Mouse (Mus musculus) right cerebral cortex, postnatal 4 days (tissue): Measurements from ENCODE around the gene Per2.

Experiments
- DNase-seq: peaks from one replicate; pipeline ENCODE4 v3.0.0-alpha.2; 2022

Per2 gene

GRCm38 (mm10) chr1:91458223-91458861 lies 782 bp downstream of the Per2 start:
- peak; percentile 21 for DNase-seq

DNA sequence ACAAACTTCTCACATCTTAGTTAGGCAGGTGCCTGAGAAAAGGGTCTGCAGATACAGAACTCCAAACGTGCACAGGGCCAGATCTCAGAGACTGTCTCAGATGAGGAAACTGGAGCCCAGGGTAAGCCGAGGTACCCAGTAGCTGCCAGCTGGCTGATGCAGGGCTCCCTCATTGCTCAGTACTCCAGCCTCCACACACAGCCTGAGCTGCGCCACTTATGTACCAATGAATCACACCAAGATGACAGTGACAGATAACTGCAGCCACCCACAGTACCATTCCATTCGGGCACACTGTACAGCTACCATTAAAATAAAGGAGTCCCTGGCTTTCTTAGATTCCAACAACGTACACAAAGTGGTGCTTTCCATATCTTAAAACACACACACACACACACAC lies 1.4 kb downstream of the Per2 start:
- DNase-seq, result no peak

DNA sequence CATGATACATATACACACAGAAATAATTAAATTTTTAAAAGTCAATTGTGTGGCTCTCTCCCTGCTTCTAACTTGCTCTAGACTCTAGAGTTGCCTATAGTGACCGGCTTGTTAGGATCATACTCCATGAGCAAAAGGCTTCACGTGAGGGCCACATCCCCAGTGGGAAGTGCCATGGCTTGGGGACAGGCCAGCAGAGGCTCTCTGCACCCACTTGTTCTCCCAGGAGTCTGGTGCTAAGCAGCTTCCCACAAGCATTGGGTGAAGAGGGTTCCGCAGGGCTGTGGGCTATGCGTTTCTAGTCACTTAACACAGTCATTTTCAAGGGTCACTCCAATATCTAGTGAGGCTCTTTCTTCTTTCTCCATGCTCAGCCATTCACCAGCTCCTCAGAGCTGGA lies 2.0 kb downstream of the Per2 start:
- no peak for DNase-seq

DNA sequence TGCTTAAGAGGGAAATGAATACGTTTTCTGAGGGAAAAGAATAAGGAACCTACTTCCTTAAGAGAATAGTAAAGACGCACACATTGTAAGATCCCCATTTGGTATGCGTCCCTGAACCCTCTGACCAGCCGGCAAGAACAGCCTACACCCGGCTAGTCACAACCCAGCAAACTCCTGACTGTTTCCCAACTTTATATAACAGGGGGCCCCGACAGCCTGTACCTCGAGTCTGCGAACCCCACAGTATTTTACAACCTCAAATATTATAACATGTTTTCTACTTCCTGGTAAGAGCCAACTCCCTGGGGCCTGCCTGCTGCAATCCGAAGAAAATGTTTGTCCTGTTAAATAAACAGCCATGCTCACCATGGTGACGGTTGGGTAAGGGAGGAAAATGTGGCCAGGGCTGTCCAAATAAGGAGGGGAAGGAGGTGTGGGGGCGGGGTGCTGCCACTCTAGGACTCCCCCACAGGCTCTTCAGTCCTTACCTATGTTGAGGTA lies 2.8 kb downstream of the Per2 start:
- peak; percentile 31 for DNase-seq

GRCm38 (mm10) chr1:91455661-91456161 lies 3.4 kb downstream of the Per2 start:
- no peak for DNase-seq

- DNase-seq, result no peak
Observed at GRCm38 (mm10) chr1:91454927-91455326, 4.2 kb downstream of the Per2 start.

DNA sequence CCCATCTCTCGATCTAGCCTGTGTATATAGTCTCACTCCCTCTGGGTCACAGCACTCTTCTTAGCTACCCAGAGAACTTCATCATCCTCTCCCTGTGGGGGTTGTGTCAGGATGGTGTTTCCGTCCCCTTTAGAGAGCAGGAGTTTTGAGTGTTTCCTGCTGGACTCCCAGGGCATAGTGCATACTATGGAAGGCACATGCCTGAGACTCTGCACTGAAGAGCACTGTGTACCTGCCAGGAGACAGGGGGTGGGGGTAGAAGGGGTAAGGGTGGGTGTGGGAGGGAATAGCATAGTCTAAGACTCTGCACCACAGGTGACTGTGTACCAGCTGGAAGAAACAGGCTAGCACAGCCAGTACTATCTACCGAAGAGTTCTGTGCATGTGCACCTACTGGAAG lies 4.8 kb downstream of the Per2 start:
- DNase-seq, result no peak

- DNase-seq, result no peak
Observed at GRCm38 (mm10) chr1:91453932-91454331, 5.2 kb downstream of the Per2 start.

- DNase-seq, result no peak
Observed at GRCm38 (mm10) chr1:91451547-91452084, 7.5 kb downstream of the Per2 start.

GRCm38 (mm10) chr1:91450851-91451250 lies 8.3 kb downstream of the Per2 start:
- DNase-seq, result no peak

DNA sequence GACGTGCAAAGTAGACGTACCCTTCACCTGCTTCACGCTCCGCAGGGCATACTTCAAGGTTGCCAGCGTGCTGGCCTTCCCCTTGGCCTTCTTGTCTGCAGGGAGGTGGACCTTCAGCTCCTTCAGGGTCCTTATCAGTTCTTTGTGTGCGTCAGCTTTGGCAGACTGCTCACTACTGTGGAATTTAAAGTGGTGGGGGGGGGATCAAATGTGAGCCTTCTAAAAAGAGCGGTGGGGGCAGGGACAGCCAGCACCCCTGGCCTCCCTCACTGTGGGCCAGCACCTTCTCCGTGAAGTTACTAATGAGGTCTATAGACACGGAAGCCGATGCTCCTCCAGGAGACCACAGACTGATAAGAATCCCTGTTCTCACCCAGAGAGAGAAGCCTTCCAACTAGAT lies 10.4 kb downstream of the Per2 start:
- no peak for DNase-seq

DNA sequence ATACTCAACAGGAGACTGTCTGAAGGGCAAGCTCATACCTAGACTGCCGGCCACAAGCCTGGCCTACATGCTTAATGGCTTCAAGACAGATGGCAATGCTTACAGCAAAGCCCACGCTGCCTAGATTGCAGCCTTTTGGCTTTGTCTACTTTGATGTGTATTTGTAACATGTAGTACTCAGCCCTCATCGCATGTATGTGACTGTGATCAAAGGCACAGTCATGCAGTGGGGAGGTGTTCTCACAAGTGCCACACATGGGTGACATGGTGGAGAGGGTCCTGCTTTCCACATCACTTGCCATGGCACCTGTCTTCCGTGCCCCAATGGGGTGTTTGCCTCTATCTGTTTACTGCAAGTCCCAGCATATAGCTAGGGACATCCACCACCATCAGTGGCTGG lies 12.6 kb downstream of the Per2 start:
- DNase-seq, result no peak

- no peak for DNase-seq
Observed at GRCm38 (mm10) chr1:91446060-91446459, 13.1 kb downstream of the Per2 start.

DNA sequence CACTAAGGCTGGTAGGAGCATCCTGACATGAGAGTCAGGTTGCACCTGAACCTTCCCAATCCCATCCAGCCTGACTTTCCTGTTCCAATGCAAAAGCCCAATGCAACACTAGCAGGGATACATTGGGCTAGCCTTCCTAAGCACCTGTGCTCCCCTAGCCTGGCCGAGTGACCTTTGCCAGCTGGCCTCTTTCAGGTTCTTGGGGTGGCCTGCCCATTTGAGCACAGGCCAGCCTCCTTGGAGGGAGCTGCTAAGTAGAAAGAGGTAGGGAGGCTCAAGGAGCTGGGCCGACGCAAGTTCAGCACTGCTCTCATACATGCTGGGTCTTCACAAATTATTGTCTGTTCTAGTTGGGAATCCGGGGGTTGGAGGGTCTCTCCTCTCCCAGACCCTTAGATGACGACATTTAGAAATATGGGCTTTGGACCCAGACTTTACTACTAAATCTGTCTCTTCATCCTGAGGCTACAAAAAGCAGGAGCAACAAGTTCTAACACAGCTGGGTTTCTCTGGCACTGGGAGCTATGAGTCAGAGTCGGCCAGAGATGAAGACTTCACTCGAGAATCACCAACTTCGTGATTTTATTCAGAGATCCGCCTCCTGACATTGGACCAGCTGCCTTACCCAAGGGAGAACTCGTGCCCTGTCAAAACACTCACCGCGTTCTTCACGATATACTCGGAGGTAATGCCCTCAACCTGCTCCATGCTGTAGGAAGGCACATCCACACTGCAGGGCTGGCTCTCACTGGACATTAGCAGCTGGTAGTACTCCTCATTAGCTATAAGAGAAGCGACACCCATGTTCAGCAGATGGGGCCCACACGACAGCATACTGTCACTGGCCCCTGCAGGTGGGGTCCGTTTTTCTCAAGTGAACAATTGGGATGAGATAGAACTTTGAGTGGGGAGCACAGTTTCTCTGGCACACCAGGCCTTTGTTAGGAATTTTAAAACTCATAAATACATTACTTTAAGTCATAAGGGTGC lies 14.0 kb downstream of the Per2 start:
- DNase-seq, result no peak

- no peak for DNase-seq
Observed at GRCm38 (mm10) chr1:91442350-91442990, 16.7 kb downstream of the Per2 start.

DNA sequence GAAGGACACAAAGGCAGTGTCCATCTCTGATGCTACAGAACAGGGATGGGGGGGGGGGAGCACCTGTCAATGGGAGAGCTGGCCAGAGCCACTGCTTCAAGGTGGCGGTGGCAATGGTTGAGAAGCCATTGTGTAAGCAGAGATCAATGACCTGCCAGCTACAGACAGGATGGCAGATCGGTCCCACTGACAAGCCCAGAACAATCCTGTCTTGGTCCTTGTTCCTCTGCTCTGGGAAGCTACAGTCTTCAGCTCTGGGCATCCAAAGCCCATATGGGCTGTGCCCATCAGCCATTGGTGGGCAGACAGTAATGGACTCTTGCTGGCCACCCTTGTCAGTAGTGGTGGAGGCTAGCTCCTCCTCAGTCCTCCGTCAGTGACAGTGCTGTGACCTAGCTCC lies 17.3 kb downstream of the Per2 start:
- no peak for DNase-seq

GRCm38 (mm10) chr1:91439776-91440175 lies 19.3 kb downstream of the Per2 start:
- DNase-seq, result no peak

GRCm38 (mm10) chr1:91437573-91437972 lies 21.6 kb downstream of the Per2 start:
- DNase-seq, result no peak

DNA sequence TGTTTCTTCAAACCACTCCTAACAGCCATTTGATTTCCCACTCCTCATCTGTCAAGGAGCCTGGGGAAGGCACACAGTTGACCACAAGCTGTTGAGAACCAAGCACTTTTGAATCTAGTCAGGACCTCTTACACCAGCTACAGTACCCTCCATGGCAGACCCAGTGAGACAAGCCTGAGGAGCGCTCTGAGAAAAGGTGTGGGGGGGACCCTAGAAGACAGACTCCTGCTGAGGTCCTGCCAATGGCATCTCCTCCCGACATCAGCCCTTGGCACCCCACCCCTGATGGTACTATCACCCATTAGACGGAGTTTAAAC lies 22.1 kb downstream of the Per2 start:
- DNase-seq, result no peak

DNA sequence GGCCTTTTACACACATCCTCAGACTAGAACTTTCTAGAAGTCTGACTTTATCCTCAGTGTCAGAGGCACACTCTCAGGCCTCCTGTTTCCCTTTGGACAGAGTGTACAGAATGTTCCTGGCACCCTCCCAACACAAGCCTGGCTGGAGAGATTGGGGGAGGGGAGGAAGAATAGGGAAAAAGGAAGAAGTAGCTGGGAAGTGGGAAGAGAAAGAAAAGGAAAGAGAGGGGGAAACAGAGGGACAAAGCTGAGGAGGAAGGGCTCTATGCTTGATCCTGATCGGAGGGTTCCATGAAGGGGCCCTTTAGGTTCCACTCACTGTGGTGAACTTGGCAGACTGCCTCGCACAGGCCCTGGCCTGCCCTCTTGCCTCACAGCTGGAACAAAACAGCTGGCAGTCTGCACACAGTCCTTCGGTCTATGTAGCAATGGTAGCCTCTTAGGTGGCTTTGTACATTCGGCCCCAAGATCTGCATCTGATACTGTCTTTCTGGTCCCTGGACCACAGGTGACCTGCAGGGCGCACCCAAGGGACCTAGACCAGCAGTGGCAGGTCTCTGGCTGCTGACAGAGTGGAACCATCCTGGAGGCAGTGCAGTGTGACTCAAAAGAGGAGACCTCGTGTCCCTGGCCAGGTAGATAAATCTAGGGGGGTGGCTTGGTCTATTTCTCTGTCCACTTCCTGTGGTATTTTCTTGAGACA lies 22.6 kb downstream of the Per2 start:
- peak; percentile 37 for DNase-seq

DNA sequence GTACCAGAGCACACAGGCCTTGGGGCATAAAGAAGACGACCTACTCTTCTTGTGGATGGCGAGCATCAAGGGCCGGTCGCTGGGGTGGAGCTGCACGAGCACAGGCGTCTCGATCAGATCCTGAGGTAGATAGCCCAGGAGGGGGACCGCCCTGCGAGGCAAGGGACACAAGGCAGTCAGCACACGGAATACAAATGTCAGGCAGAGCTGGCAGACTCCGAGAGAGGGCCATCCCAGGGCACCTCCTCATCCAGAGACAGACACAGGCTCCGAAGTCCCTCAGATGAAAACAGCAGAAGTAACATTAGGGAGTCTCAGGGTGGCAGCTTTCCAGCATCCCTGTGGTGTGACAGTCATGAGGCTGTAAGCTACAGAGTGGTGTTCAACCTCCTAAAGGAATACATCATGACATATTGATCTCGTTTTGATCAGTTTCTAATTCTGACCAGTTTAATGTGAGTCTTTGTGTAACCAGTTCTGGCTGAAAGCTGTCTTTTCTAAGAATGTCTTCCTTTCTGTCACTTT lies 23.5 kb downstream of the Per2 start:
- no peak for DNase-seq

DNA sequence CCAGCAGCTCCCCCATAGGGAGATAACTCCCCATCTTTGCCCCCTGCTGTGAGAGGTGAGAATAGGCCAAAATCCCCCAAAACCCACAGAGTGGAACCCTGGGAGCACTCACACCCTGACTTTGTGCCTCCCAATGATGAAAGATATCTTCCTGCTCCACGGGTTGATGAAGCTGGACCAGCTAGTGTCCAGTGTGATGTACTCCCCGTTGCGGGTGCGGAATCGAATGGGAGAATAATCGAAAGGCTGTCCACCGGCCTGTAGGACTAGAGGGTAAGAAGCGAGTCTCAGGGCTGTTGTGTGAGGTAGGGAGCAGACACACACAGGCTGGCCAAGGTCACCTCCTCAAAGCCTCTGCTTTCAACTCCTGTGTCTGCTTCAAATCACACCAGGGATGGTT lies 24.2 kb downstream of the Per2 start:
- DNase-seq, result no peak
